Mouse (Mus musculus): ENCODE measurements around the gene Dok5. TPM values are rescaled to one million over a fixed set of nuclear protein-coding genes. Genes with fewer than 3 reads are reported as not detected.

Gene Dok5
- polyA plus RNA-seq, 1 experiment from 2014 or later = 64.6 TPM

DNA sequence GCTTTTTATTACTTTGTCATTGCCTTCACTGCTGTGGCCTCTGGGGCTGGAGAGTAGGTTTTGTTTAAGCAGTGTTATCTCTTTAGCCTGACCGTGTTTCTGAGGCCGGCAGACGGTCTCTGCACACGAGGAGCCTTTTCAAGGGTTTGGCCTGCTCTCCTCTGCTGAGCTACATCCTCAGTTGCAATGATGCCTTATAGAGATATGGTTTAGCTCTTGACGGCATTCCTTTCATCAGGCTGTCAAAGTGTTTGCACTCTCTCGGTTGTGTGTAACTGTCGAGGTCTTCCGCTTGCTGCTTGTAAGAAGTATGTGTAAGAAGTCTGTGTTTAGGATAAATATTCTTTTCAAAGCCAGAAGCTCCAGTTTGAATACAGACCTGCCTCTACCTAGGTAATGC is 84.7 kb downstream of the Dok5 start:
- Histone ChIP-seq H3K9me3 (0 out of 2 replicates have a peak, but pooled peaks cover 8% of the 10 kb centered on the region), H3K27me3 (no peaks in the 10 kb centered on the region), H3K27ac (no peak overlapping the region), H3K36me3 (peaks cover 7% of the 10 kb centered on the region), H3K9ac (no peak overlapping the region), H3K4me2 (no peak overlapping the region), H3K4me3 (no peak overlapping the region), H3K4me1 (replicated peaks) (peaks cover 13% of the 10 kb centered on the region)
- 63% methylated on average over 8 of the region's 8 CpGs for WGBS
- ATAC-seq (ENCODE audit: low FRiP score) = no peak

DNA sequence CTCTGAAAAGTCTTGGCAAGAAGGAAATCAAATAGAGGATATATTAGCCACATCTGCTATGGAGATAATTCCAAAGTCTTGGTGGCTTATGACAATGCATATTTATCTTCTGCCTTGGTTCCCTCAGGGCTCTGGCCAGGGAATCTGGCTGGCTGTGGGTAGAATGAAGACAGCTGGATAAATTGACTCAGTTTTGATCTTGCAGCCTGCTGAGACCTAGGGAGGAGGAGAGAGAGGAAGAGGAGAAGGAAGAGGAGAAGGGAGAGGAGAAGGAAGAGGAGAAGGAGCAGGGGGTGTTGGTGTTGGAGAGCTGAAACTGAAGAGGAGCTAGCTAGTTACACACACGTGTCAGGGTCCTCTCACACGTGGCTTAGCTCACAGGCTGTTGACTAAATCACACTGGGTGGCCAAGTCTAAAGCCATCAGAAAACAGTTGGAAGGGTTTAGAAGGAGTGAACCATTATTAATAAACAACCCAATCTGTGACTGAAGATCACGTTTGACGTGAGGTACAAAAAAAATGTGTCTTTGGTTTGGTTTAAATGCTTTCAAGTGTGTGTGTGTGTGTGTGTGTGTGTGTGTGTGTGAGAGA is 85.6 kb downstream of the Dok5 start:
- H3K4me2 ChIP-seq = no peak overlapping the region
- 78% methylated on average over 4 of the region's 4 CpGs for WGBS
- H3K27me3 ChIP-seq = no peaks in the 10 kb centered on the region
- no peak overlapping the region for H3K9ac ChIP-seq
- no peak overlapping the region for H3K27ac ChIP-seq
- H3K4me3 ChIP-seq = no peak overlapping the region
- peaks cover 7% of the 10 kb centered on the region for H3K36me3 ChIP-seq
- H3K4me1 ChIP-seq (replicated peaks) = peaks cover 13% of the 10 kb centered on the region
- ATAC-seq (ENCODE audit: low FRiP score) = no peak
- H3K9me3 ChIP-seq = 0 out of 2 replicates have a peak, but pooled peaks cover 8% of the 10 kb centered on the region

DNA sequence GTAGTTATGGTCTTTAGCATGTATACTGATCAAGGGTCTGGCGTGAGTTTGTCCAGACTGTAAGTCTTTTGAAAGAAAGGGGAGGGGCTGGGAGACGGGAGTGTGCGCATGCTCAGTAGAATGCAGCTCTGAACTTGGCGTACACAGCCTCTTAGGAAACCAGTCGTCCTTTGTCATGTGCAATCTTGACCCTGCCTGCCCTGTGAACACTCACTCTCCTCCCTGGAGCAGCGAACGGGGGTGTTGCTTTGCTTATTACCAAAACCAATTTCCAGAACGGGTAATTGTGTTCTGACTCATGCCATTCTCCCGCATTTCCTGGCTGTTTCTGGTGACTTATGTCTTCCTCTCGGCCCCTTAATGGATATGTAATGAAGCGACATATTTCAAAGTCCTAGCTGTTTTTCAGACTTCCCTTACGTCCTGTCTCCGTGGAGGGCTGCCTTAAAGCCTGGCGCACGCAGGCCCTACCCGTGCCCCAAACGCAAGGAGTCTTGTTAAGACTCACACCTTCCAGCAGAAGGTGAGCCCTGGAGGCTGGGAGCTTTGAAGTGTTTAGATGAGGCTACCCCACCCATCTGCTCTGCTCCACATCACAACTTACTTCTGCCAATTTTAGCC is 95.3 kb downstream of the Dok5 start:
- Histone ChIP-seq H3K9ac (no peak overlapping the region), H3K4me3 (no peak overlapping the region), H3K27me3 (no peaks in the 10 kb centered on the region), H3K4me1 (replicated peaks) (peaks cover 23% of the 10 kb centered on the region), H3K27ac (peak overlapping the region; percentile 71), H3K9me3 (no peaks in the 10 kb centered on the region), H3K36me3 (no peaks in the 10 kb centered on the region), H3K4me2 (peak overlapping the region; percentile 36)
- no peak for ATAC-seq (ENCODE audit: low FRiP score)
- 51% methylated on average over 17 of the region's 17 CpGs for WGBS

DNA sequence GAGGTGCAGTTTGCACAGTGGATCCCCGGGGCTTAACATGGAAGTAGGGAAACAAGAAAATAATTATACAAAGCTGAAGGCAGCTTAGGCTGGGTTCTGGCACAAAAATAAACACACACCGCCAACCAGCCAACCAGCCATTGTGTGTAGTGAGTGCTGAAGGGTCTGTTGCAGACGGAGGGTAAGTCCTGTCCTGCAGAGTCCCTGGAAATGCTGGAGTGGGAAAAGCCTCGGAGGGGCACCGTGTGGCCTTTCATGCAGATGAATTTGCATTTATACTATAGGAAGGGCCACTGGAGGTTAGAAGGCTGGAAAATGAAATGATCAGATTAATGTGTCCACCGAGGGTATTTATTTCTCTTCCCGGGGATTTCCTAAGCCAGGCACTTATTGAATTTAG is 97.2 kb downstream of the Dok5 start:
- no peak overlapping the region for H3K9ac ChIP-seq
- H3K36me3 ChIP-seq = no peaks in the 10 kb centered on the region
- 22% methylated on average over 7 of the region's 7 CpGs for WGBS
- H3K27ac ChIP-seq = peak overlapping the region; percentile 74
- H3K4me3 ChIP-seq = no peak overlapping the region
- no peak overlapping the region for H3K4me2 ChIP-seq
- no peaks in the 10 kb centered on the region for H3K27me3 ChIP-seq
- H3K4me1 ChIP-seq (replicated peaks) = peaks cover 29% of the 10 kb centered on the region
- 0 out of 2 replicates have a peak, but pooled peaks have one; percentile 52 for ATAC-seq (ENCODE audit: low FRiP score)
- no peaks in the 10 kb centered on the region for H3K9me3 ChIP-seq

DNA sequence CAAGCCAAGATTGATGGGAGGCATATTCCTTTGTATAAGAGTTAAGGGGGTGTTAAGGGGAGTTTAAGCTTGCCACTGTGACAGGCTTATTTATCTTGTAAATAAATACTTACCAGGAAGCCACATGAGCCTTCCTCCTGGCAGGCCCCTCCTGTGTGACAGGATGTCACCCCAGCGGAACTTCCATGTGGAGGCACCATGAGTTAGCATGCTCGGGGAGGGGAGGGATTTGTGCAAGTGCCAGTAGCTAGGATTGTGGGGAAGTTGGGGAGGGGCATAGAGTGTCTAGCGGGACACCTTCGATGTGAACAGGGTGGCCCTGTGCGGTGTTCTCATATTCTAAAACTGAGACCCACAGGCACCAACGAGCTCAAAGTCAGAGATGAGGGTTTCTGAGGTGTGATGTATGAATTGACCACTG is 97.6 kb downstream of the Dok5 start:
- Histone ChIP-seq H3K36me3 (no peaks in the 10 kb centered on the region), H3K9ac (no peak overlapping the region), H3K27ac (peak overlapping the region; percentile 74), H3K4me3 (no peak overlapping the region), H3K9me3 (no peaks in the 10 kb centered on the region), H3K27me3 (no peaks in the 10 kb centered on the region), H3K4me1 (replicated peaks) (peaks cover 29% of the 10 kb centered on the region), H3K4me2 (no peak overlapping the region)
- 58% methylated on average over 6 of the region's 6 CpGs for WGBS
- ATAC-seq (ENCODE audit: low FRiP score) = peak; percentile 60; the same call in 1 of the 2 replicates

DNA sequence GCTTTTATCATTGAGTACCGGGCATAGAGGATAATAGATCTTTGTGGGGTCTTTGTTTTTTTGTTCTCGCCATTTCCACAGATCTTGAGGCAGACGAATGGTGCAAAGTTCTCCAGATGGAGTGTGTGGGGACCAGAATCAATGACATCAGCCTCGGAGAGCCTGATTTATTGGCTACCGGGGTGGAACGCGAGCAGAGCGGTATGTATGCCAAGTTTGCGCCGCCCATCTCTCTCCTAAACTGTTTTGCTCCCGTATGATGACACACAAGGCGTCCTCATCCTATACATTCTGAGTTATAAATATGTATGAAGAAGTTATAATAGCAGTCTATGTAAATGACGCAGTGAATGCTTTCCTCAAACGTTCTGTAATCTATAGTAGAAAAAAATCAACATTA is 98.4 kb downstream of the Dok5 start:
- no peak for ATAC-seq (ENCODE audit: low FRiP score)
- Histone ChIP-seq H3K9me3 (no peaks in the 10 kb centered on the region), H3K4me3 (no peak overlapping the region), H3K9ac (no peak overlapping the region), H3K4me2 (no peak overlapping the region), H3K4me1 (replicated peaks) (peaks cover 29% of the 10 kb centered on the region), H3K27ac (0 out of 2 replicates have a peak overlapping the region, but pooled peaks have one; percentile 74), H3K36me3 (no peaks in the 10 kb centered on the region), H3K27me3 (no peaks in the 10 kb centered on the region)
- 61% methylated on average over 14 of the region's 14 CpGs for WGBS

DNA sequence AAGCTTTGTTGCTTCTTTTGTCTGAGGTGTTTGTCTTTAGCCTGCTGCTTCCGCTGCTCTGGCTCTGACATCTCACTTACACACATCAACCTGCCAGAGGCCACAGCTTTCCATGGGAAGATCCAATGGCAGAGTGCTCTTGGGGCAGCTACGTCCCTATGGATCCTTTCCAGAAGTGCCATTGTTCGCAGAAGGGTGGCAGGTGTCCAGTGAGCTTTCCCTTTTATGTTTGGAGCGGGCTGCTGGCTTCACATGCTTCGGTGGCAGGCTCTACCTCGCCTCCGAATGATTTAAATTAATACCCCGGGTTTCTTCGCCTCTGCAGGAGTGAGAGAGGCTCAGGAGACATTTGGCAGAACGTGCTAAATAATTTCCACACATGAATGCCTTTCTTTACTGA is 105.3 kb downstream of the Dok5 start:
- H3K4me2 ChIP-seq = no peak overlapping the region
- no peak overlapping the region for H3K4me3 ChIP-seq
- peak overlapping the region; percentile 76 for H3K27ac ChIP-seq
- H3K36me3 ChIP-seq = no peaks in the 10 kb centered on the region
- H3K4me1 ChIP-seq (replicated peaks) = peaks cover 38% of the 10 kb centered on the region
- H3K27me3 ChIP-seq = no peaks in the 10 kb centered on the region
- no peaks in the 10 kb centered on the region for H3K9me3 ChIP-seq
- ATAC-seq (ENCODE audit: low FRiP score) = peak; percentile 25; the same call in 1 of the 2 replicates
- no peak overlapping the region for H3K9ac ChIP-seq
- 11% methylated on average over 10 of the region's 10 CpGs for WGBS

DNA sequence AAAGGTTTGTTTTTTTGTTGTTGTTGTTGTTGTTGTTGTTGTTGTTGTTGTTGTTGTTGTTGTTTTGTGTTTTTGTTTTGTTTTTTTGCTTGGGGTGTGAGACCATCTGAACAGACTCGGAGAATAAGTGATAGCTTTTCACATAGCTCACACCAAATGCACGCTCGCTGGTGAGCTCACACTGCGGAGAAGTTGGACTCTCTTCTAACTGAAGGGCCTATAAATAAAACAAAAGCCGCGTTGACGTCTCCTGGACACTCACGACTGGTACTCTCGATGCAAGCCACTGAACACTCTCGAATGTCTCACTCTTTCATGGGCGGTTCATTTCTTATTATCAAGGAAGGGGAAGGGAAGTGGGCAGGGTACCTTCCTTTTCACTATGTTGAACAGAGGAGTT is 105.8 kb downstream of the Dok5 start:
- peaks cover 39% of the 10 kb centered on the region for H3K4me1 ChIP-seq (replicated peaks)
- H3K4me3 ChIP-seq = no peak overlapping the region
- H3K4me2 ChIP-seq = no peak overlapping the region
- peak overlapping the region; percentile 76 for H3K27ac ChIP-seq
- no peaks in the 10 kb centered on the region for H3K9me3 ChIP-seq
- 45% methylated on average over 11 of the region's 11 CpGs for WGBS
- no peak for ATAC-seq (ENCODE audit: low FRiP score)
- H3K27me3 ChIP-seq = no peaks in the 10 kb centered on the region
- no peak overlapping the region for H3K9ac ChIP-seq
- H3K36me3 ChIP-seq = no peaks in the 10 kb centered on the region

DNA sequence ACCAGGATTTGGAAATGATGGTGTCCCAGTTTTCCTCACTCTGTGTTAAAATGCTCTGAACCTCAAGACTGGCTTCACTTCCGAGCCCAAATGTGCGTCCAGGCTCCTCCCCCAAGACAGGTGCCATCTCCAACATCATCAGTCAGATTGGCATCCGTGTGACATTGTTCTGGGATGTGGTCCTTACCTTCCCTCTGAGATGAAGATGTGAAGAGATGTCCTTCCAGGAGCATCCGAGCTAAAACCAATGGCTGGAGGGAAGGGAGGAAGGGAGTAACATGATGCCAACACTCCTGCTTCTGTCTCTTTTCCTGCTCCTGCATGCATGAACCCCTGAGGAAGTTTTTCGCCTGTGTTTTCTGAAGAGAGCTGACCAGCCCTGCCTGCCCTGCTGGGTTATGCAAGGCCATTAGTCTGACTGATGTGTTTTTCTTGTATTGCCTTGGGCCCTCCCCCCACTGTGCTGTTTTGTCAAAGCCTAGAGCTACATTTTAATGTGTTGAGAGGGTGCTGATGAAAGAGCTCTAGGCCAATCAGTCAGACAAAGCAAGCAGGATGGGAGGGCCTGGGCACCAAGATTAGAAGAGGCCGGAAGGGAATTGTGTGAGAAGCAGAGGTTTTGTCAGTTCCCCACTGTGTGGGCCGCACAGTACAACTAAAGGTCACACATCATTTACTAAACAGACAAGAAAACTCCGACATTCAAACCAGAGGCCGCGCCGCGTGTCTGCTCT is 106.4 kb downstream of the Dok5 start:
- no peaks in the 10 kb centered on the region for H3K9me3 ChIP-seq
- H3K27ac ChIP-seq = peak overlapping the region; percentile 76
- no peaks in the 10 kb centered on the region for H3K36me3 ChIP-seq
- H3K4me1 ChIP-seq (replicated peaks) = peaks cover 34% of the 10 kb centered on the region
- 10% methylated on average over 12 of the region's 12 CpGs for WGBS
- no peak overlapping the region for H3K4me2 ChIP-seq
- H3K27me3 ChIP-seq = no peaks in the 10 kb centered on the region
- peak; percentile 78 for ATAC-seq (ENCODE audit: low FRiP score)
- H3K9ac ChIP-seq = no peak overlapping the region
- H3K4me3 ChIP-seq = no peak overlapping the region

DNA sequence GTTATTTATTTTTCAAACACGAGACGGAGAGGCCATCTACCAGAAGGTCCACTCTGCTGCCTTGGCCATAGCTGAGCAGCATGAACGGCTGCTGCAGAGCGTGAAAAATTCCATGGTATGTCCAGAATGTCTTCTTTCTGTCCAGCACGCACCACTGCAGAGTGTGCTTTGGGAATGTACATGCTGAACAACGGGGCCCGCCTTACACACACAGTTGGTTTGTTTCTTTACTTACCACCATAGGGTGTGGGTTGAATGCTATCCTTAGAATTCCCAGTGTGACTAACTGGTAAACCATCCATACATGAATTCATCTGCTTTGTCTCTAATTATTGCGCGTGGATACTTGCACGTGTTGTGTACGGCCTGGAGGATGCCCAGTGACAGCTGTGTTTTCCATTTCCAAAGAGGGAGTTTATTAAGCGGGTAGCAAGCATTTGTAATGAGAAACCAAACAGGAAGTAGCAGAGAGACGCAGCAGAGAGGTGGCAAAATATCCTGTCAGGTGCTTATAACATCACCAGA is 109.9 kb downstream of the Dok5 start:
- Histone ChIP-seq H3K4me2 (no peak overlapping the region), H3K9me3 (no peaks in the 10 kb centered on the region), H3K27ac (no peak overlapping the region), H3K9ac (no peak overlapping the region), H3K4me3 (no peak overlapping the region), H3K4me1 (replicated peaks) (peaks cover 35% of the 10 kb centered on the region), H3K36me3 (no peaks in the 10 kb centered on the region; the same call in 1 of the 2 replicates), H3K27me3 (peaks cover 6% of the 10 kb centered on the region)
- 45% methylated on average over 13 of the region's 13 CpGs for WGBS
- ATAC-seq (ENCODE audit: low FRiP score) = no peak

DNA sequence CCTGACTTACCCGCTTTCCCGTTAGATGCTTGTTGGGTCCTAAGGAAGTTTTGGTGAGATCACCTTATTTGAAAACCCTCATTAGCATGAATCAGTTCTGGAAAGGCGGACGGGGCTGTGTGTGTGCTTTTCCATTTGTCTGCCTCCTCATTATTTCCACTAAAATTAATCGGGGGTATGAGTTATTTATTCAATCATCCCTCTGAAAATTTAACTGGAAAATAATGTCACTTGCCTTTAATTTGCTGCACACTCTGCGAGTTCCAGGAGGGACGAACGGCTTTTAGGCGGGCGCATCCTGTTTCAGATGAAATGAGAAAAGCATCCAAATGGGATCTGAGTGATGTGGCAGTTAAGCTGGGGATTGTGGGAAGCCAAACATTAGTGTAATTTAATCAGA is 113.9 kb downstream of the Dok5 start:
- no peaks in the 10 kb centered on the region for H3K9me3 ChIP-seq
- peaks cover 7% of the 10 kb centered on the region for H3K27me3 ChIP-seq
- H3K36me3 ChIP-seq = peaks cover 4% of the 10 kb centered on the region
- H3K4me3 ChIP-seq = no peak overlapping the region
- H3K4me1 ChIP-seq (replicated peaks) = peaks cover 18% of the 10 kb centered on the region
- H3K27ac ChIP-seq = no peak overlapping the region
- no peak for ATAC-seq (ENCODE audit: low FRiP score)
- H3K4me2 ChIP-seq = no peak overlapping the region
- 81% methylated on average over 10 of the region's 10 CpGs for WGBS
- no peak overlapping the region for H3K9ac ChIP-seq

DNA sequence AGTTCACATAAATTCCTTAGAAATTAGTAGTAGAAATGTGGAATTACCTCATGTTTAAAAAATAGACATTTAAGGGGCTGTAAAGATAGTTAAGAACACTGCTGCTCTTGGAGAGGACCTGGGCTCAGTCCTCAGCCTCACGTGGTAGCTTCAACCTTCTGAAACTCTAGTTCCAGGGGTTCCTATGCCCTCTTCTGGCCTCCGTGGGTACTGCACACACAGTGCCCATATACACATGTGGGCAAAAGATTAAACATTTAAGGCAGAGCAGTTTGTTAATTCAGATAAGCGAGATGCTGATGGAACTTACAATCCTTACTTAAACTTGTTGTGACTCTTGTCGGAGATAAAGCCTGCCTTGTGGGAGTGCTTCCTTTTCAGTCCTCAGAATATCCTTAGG is 118.5 kb downstream of the Dok5 start:
- Histone ChIP-seq H3K27me3 (peaks cover 7% of the 10 kb centered on the region), H3K9me3 (no peaks in the 10 kb centered on the region), H3K36me3 (peaks cover 4% of the 10 kb centered on the region; the same call in 1 of the 2 replicates), H3K4me2 (no peak overlapping the region), H3K4me1 (replicated peaks) (peaks cover 12% of the 10 kb centered on the region), H3K4me3 (no peak overlapping the region), H3K9ac (no peak overlapping the region), H3K27ac (no peak overlapping the region)
- ATAC-seq (ENCODE audit: low FRiP score) = no peak
- WGBS = 96% methylated on average over 4 of the region's 4 CpGs

Data from hindbrain, embryonic 13.5 days (tissue).